Mouse (Mus musculus) stomach, postnatal 0 days (tissue): Measurements from ENCODE around the gene Prss40. TPM values are rescaled to one million over a fixed set of nuclear protein-coding genes. Genes with fewer than 3 reads are reported as not detected.

Experiments used
- ATAC-seq: fragments of 200-750 bp; cut with Nextera tagmentation; 2 replicates; pipeline ENCODE4 v1.8.0; 2017; ENCODE audit not compliant: low FRiP score, low TSS enrichment
- DNase-seq: peaks from one replicate; pipeline ENCODE4 v3.0.0-alpha.2; 2016; ENCODE audit warnings: low spot score
- H3K27ac ChIP-seq: fragments of 300-500 bp; sonication (generic); replicated peaks from 2 replicates; pipeline ENCODE4 v1.5.1; 2014; ENCODE audit warnings: mild to moderate bottlenecking, control low read depth
- H3K27me3 ChIP-seq: fragments of 300-500 bp; sonication (generic); 2 replicates; pipeline ENCODE4 v1.6.1; 2014; ENCODE audit warnings: low read length; ENCODE audit not compliant: control insufficient read depth, insufficient read depth
- H3K36me3 ChIP-seq: fragments of 300-500 bp; sonication (generic); 2 replicates; pipeline ENCODE4 v1.6.1; 2014; ENCODE audit warnings: low read length, mixed read lengths; ENCODE audit not compliant: control insufficient read depth, insufficient read depth
- H3K4me1 ChIP-seq: fragments of 300-500 bp; sonication (generic); replicated peaks from 2 replicates; pipeline ENCODE4 v1.6.1; 2014; ENCODE audit warnings: antibody characterized with exemption; ENCODE audit not compliant: control insufficient read depth, insufficient read depth
- H3K4me2 ChIP-seq: fragments of 300-500 bp; sonication (generic); replicated peaks from 2 replicates; pipeline ENCODE4 v1.6.1; 2014; ENCODE audit warnings: low read depth, mild to moderate bottlenecking, control low read depth, moderate library complexity
- H3K4me3 ChIP-seq: fragments of 300-500 bp; sonication (generic); 2 replicates; pipeline ENCODE4 v1.5.1; 2014; ENCODE audit warnings: low read depth, low read length, control low read depth
- H3K9ac ChIP-seq: fragments of 300-500 bp; sonication (generic); 2 replicates; pipeline ENCODE4 v1.6.1; 2014; ENCODE audit warnings: mild to moderate bottlenecking, low read length, control low read depth, mixed read lengths
- H3K9me3 ChIP-seq: fragments of 300-500 bp; sonication (generic); 2 replicates; pipeline ENCODE4 v1.6.1; 2016; ENCODE audit warnings: low read length; ENCODE audit not compliant: control insufficient read depth
- CTCF ChIP-seq: IDR thresholded peaks from 2 replicates; pipeline ENCODE4 v1.5.1; 2016; ENCODE audit warnings: antibody characterized with exemption, low read depth, mild to moderate bottlenecking, moderate library complexity
- EP300 ChIP-seq: optimal IDR thresholded peaks from 2 replicates; pipeline ENCODE3; 2016; ENCODE audit warnings: antibody characterized with exemption
- WGBS: fragments of 180-500 bp; shearing (Covaris S2); extraction: QIAGEN DNeasy Blood & Tissue Kit; methylation state at CpG from one replicate; pipeline ENCODE4 v1.1.7; 2014; 5-methylcytosine and 5-hydroxymethylcytosine counted together
- polyA plus RNA-seq: library from polyadenylated mRNA; unstranded; fragments of >200 nt; fragmentation: Nextera tagmentation; extraction: Ambion mirVana; gene quantifications from 2 replicates; pipeline ENCODE4 v1.2.1, GENCODE M21; 2015

Prss40 gene
- polyA plus RNA-seq, 1 experiment from 2014 or later: 0.11 TPM

GRCm38 (mm10) chr1:34583821-34584263 is 23.1 kb upstream of the Prss40 start:
- no peak overlapping the region for H3K4me2 ChIP-seq
- DNase-seq (no peak), ATAC-seq (no peak)
- WGBS: 27% methylated on average over 4 of the region's 4 CpGs
- peak; percentile 37 for TF ChIP-seq CTCF
- TF ChIP-seq EP300: no peak
- H3K27me3 ChIP-seq: no peaks in the 10 kb centered on the region
- H3K4me3 ChIP-seq: no peak overlapping the region
- no peak overlapping the region for H3K9ac ChIP-seq
- H3K9me3 ChIP-seq: no peaks in the 10 kb centered on the region
- no peaks in the 10 kb centered on the region for H3K36me3 ChIP-seq
- 0 out of 2 replicates have a peak, but pooled peaks cover 2% of the 10 kb centered on the region for H3K4me1 ChIP-seq
- H3K27ac ChIP-seq: no peak overlapping the region

- no peaks in the 10 kb centered on the region for H3K27me3 ChIP-seq
- H3K4me3 ChIP-seq: no peak overlapping the region
- no peak overlapping the region for H3K9ac ChIP-seq
- DNase-seq (no peak), ATAC-seq (no peak)
- TF ChIP-seq EP300 (no peak), CTCF (no peak)
- WGBS: 79% methylated on average over 6 of the region's 6 CpGs
- H3K4me1 ChIP-seq: 0 out of 2 replicates have a peak, but pooled peaks cover 2% of the 10 kb centered on the region
- no peak overlapping the region for H3K4me2 ChIP-seq
- H3K27ac ChIP-seq: no peak overlapping the region
- no peaks in the 10 kb centered on the region for H3K9me3 ChIP-seq
- H3K36me3 ChIP-seq: no peaks in the 10 kb centered on the region
Observed at GRCm38 (mm10) chr1:34582218-34582617, 21.5 kb upstream of the Prss40 start.

GRCm38 (mm10) chr1:34579782-34580356 is 19.1 kb upstream of the Prss40 start:
- H3K36me3 ChIP-seq: no peaks in the 10 kb centered on the region
- TF ChIP-seq EP300 (no peak), CTCF (no peak)
- H3K9ac ChIP-seq: no peak overlapping the region
- no peaks in the 10 kb centered on the region for H3K9me3 ChIP-seq
- no peaks in the 10 kb centered on the region for H3K27me3 ChIP-seq
- 0 out of 2 replicates have a peak, but pooled peaks cover 2% of the 10 kb centered on the region for H3K4me1 ChIP-seq
- DNase-seq (no peak), ATAC-seq (0 out of 2 replicates have a peak, but pooled peaks have one; percentile 10)
- peak overlapping the region; percentile 50 for H3K4me2 ChIP-seq
- no peak overlapping the region for H3K27ac ChIP-seq
- WGBS: 2% methylated on average over 18 of the region's 18 CpGs
- H3K4me3 ChIP-seq: no peak overlapping the region

GRCm38 (mm10) chr1:34578851-34579781 is 18.4 kb upstream of the Prss40 start, which contains the start of gene Amer3:
Amer3 (plus strand) TSS chr1:34579657.
- H3K4me1 ChIP-seq: 0 out of 2 replicates have a peak, but pooled peaks cover 2% of the 10 kb centered on the region
- H3K9ac ChIP-seq: no peak within 1 kb of the TSS
- no peak within 1 kb of the TSS for H3K27ac ChIP-seq
- peak within 1 kb of the TSS; percentile 50 for H3K4me2 ChIP-seq
- H3K9me3 ChIP-seq: no peaks in the 10 kb centered on the region
- WGBS: under 1% methylated on average over 52 of the region's 53 CpGs
- DNase-seq: peak; percentile 92
- peak within 1 kb of the TSS; percentile 20; the same call in 1 of the 2 replicates for H3K4me3 ChIP-seq
- no peak for TF ChIP-seq CTCF
- TF ChIP-seq EP300: no peak
- peak; percentile 93 for ATAC-seq
- no peaks in the 10 kb centered on the region for H3K27me3 ChIP-seq
- no peaks in the 10 kb centered on the region for H3K36me3 ChIP-seq

GRCm38 (mm10) chr1:34573221-34573620 is 12.5 kb upstream of the Prss40 start:
- ATAC-seq (no peak), DNase-seq (no peak)
- TF ChIP-seq CTCF (no peak), EP300 (no peak)

GRCm38 (mm10) chr1:34571431-34571830 is 10.7 kb upstream of the Prss40 start:
- Histone ChIP-seq H3K9me3 (no peaks in the 10 kb centered on the region), H3K9ac (no peak overlapping the region), H3K27me3 (no peaks in the 10 kb centered on the region), H3K4me3 (no peak overlapping the region), H3K36me3 (no peaks in the 10 kb centered on the region), H3K4me1 (no peaks in the 10 kb centered on the region), H3K27ac (no peak overlapping the region), H3K4me2 (no peak overlapping the region)
- ATAC-seq (no peak), DNase-seq (no peak)
- WGBS: 78% methylated on average over 6 of the region's 6 CpGs
- no peak for TF ChIP-seq EP300
- no peak for TF ChIP-seq CTCF

More at GRCm38 (mm10) chr1:34573221-34573620, 12.5 kb upstream of the Prss40 start:
- Histone ChIP-seq H3K9me3 (no peaks in the 10 kb centered on the region), H3K4me2 (no peak overlapping the region), H3K27me3 (no peaks in the 10 kb centered on the region), H3K36me3 (no peaks in the 10 kb centered on the region), H3K27ac (no peak overlapping the region), H3K9ac (no peak overlapping the region), H3K4me1 (no peaks in the 10 kb centered on the region), H3K4me3 (no peak overlapping the region)
- 68% methylated on average over 6 of the region's 6 CpGs for WGBS
